Mouse (Mus musculus): ENCODE results near the gene Zfp618. TPM values are rescaled to one million over a fixed set of nuclear protein-coding genes. Genes with fewer than 3 reads are reported as not detected.

Gene Zfp618
- polyA plus RNA-seq, 1 experiment from 2014 or later = 18.4 TPM

DNA sequence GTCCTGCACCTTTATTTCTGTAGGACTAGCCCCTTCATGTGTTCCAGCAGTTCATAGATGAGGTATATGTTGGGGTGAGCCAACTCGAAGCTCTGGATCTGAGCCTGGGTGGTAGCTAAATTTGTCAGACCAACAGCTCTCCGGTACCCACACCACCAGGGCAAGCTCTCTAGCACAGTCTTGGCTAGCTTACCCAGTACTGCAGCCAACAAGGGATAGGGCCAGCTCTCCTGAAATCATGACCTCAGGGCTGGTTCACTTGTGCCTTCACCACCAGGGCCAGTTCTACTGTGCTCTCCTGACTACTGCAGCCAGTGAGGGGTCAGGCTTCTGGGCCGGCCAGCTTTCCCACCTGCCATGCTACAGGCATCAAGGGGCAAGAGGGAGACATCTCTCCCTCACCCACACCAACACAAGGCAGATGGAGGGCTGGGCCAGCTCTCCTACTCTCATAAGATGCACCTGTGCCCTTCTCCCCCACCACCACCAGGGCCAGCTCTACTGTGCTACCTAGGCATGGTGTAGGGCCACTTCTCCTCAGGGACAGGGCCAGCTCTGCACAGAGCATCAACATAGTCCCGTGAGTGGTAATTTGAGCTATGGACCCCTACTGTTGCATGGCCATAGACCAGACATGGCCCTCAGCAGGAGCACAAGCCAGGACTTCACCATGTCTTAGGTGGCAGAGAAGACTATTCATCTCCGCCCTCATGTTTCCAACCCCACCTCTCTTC lies 164.7 kb downstream of the Zfp618 start:
- Histone ChIP-seq H3K9me3 (ENCODE audit: control insufficient read depth, low read length) (no peaks in the 10 kb centered on the region), H3K4me1 (replicated peaks; ENCODE audit: control insufficient read depth, insufficient read depth, low read length) (no peaks in the 10 kb centered on the region), H3K27me3 (replicated peaks; ENCODE audit: control insufficient read depth, insufficient read depth, low read length) (no peaks in the 10 kb centered on the region), H3K9ac (replicated peaks; ENCODE audit: low read depth, low read length) (no peak overlapping the region), H3K36me3 (ENCODE audit: control insufficient read depth, insufficient read depth) (peaks cover 7% of the 10 kb centered on the region), H3K4me3 (replicated peaks; ENCODE audit: low read length) (no peak overlapping the region), H3K27ac (ENCODE audit: low read length) (no peak overlapping the region), H3K4me2 (ENCODE audit: low read length) (no peak overlapping the region)
- 94% methylated on average over 5 of the region's 5 CpGs for WGBS
- ATAC-seq = no peak

DNA sequence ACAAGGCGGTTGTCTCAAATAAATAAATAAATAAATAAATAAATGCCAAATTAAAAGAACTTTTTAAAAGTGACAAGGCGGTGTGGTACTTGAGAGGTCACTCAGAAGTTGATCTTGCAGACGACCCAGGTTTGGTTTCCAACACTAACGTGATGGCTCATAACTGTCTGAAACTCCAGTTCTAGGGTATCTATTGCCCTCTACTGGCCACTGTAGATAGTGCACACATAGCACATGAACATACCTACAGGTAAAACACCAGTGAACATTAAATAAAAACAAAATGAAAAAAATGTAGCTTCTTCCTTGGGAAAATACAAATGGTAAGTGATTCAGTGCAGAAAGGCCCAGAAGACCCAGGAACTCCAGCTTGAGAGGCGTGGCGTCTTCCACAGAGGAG lies 181.9 kb downstream of the Zfp618 start:
- WGBS = 94% methylated on average over 6 of the region's 6 CpGs
- Histone ChIP-seq H3K4me1 (replicated peaks; ENCODE audit: control insufficient read depth, insufficient read depth, low read length) (no peaks in the 10 kb centered on the region), H3K4me2 (ENCODE audit: low read length) (no peak overlapping the region), H3K9me3 (ENCODE audit: control insufficient read depth, low read length) (no peaks in the 10 kb centered on the region), H3K9ac (replicated peaks; ENCODE audit: low read depth, low read length) (no peak overlapping the region), H3K36me3 (ENCODE audit: control insufficient read depth, insufficient read depth) (no peaks in the 10 kb centered on the region), H3K27me3 (replicated peaks; ENCODE audit: control insufficient read depth, insufficient read depth, low read length) (no peaks in the 10 kb centered on the region), H3K4me3 (replicated peaks; ENCODE audit: low read length) (no peak overlapping the region), H3K27ac (ENCODE audit: low read length) (no peak overlapping the region)
- ATAC-seq = no peak

DNA sequence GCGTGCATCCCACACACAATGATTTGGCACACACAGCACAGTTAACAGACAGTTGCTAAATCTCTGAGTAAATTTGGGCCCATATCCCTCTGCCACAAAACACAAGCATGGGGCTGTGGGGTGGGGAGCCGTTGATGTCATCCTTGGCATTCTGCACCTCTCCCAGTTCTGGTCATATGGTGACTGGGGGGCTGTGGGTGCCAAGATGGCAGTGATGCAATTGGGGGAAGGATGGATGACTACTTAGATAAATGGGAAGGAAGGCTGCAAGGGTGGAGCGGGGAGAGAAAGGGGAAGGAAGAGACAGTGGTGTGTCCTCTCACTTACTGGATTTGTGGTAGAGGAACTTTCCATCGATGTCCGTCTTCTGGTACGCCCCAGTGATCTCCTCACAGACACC lies 185.8 kb downstream of the Zfp618 start:
- ATAC-seq = peak; percentile 62; the same call in 1 of the 2 replicates

DNA sequence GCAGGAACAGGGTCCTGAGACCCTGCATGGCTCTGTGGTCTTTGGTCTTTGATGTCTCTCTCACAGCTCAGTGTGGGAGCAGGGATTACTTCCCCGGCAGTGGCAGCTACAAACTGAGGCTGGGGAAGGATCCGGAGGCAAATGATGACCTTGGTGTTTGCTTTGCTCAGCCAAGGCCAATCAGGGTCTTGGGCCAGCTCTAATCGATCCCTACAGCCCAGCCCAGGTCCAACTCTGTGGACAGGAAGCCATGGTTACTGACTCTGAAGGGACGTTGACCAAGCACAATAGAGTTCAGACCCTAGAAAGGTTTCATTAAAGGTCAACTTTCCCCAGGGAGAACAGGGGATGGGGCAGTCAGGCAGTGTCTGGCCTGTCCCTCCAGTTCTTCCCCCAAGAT lies 188.7 kb downstream of the Zfp618 start:
- Histone ChIP-seq H3K27ac (ENCODE audit: low read length) (no peak overlapping the region), H3K4me3 (replicated peaks; ENCODE audit: low read length) (no peak overlapping the region), H3K36me3 (ENCODE audit: control insufficient read depth, insufficient read depth) (no peaks in the 10 kb centered on the region), H3K9me3 (ENCODE audit: control insufficient read depth, low read length) (no peaks in the 10 kb centered on the region), H3K9ac (replicated peaks; ENCODE audit: low read depth, low read length) (no peak overlapping the region), H3K4me1 (replicated peaks; ENCODE audit: control insufficient read depth, insufficient read depth, low read length) (no peaks in the 10 kb centered on the region), H3K4me2 (ENCODE audit: low read length) (no peak overlapping the region), H3K27me3 (replicated peaks; ENCODE audit: control insufficient read depth, insufficient read depth, low read length) (no peaks in the 10 kb centered on the region)
- no peak for ATAC-seq
- 67% methylated on average over 4 of the region's 4 CpGs for WGBS

More for the DNA sequence above, 185.8 kb downstream of the Zfp618 start:
- 83% methylated on average over 6 of the region's 6 CpGs for WGBS
- Histone ChIP-seq H3K4me3 (replicated peaks; ENCODE audit: low read length) (no peak overlapping the region), H3K36me3 (ENCODE audit: control insufficient read depth, insufficient read depth) (no peaks in the 10 kb centered on the region), H3K4me1 (replicated peaks; ENCODE audit: control insufficient read depth, insufficient read depth, low read length) (no peaks in the 10 kb centered on the region), H3K4me2 (ENCODE audit: low read length) (no peak overlapping the region), H3K9me3 (ENCODE audit: control insufficient read depth, low read length) (no peaks in the 10 kb centered on the region), H3K9ac (replicated peaks; ENCODE audit: low read depth, low read length) (no peak overlapping the region), H3K27me3 (replicated peaks; ENCODE audit: control insufficient read depth, insufficient read depth, low read length) (no peaks in the 10 kb centered on the region), H3K27ac (ENCODE audit: low read length) (no peak overlapping the region)

DNA sequence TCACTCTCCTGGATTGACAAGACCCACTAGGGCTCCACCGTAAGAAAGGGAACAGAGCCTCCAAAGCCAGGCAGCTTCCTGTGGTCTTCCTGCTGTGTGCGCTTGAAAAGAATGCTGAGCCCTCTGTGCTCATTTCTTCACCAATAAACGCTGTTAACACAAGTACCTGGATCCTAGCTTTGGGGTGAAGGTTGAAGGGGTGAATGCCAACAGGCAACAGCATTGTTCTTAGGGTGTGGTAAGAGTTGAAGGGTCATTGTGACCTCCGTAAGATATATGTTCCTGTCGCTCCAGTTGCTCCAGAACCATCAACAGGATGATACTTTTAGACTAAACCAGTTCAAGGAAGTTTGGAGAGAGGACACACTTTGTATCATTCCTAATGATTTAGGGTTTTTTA lies 189.3 kb downstream of the Zfp618 start, which contains the start of gene Ambp:
Ambp (minus strand) TSS at position 101 of the 400 bp plus-strand sequence.
- H3K27ac ChIP-seq (ENCODE audit: low read length) = no peak within 1 kb of the TSS
- no peak within 1 kb of the TSS for H3K9ac ChIP-seq (replicated peaks; ENCODE audit: low read depth, low read length)
- no peaks in the 10 kb centered on the region for H3K36me3 ChIP-seq (ENCODE audit: control insufficient read depth, insufficient read depth)
- H3K4me2 ChIP-seq (ENCODE audit: low read length) = no peak within 1 kb of the TSS
- H3K4me1 ChIP-seq (replicated peaks; ENCODE audit: control insufficient read depth, insufficient read depth, low read length) = no peaks in the 10 kb centered on the region
- H3K27me3 ChIP-seq (replicated peaks; ENCODE audit: control insufficient read depth, insufficient read depth, low read length) = no peaks in the 10 kb centered on the region
- no peak within 1 kb of the TSS for H3K4me3 ChIP-seq (replicated peaks; ENCODE audit: low read length)
- no peaks in the 10 kb centered on the region for H3K9me3 ChIP-seq (ENCODE audit: control insufficient read depth, low read length)
- no peak for ATAC-seq
- WGBS = 57% methylated on average over 5 of the region's 5 CpGs

DNA sequence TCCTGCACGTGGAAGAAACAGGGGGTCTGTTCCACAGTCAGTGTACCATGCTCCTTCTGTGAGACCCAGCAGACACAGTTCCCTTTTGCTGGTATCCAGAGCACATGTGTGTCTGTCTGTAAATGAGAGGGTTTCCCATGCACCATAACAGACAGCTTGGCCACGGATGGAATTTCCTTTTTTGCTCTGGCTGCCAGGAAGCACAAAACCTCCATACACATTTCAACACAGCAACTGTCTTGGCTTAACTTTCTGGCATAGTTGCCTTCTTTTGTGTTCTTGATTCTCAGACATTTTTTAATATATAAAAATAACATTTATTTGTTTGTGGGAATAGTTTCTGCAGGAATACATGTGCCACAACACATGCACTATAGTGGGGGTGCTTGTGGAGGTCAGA lies 190.2 kb downstream of the Zfp618 start:
- Histone ChIP-seq H3K27ac (ENCODE audit: low read length) (no peak overlapping the region), H3K4me3 (replicated peaks; ENCODE audit: low read length) (no peak overlapping the region), H3K27me3 (replicated peaks; ENCODE audit: control insufficient read depth, insufficient read depth, low read length) (no peaks in the 10 kb centered on the region), H3K9ac (replicated peaks; ENCODE audit: low read depth, low read length) (no peak overlapping the region), H3K9me3 (ENCODE audit: control insufficient read depth, low read length) (no peaks in the 10 kb centered on the region), H3K4me2 (ENCODE audit: low read length) (no peak overlapping the region), H3K4me1 (replicated peaks; ENCODE audit: control insufficient read depth, insufficient read depth, low read length) (no peaks in the 10 kb centered on the region), H3K36me3 (ENCODE audit: control insufficient read depth, insufficient read depth) (no peaks in the 10 kb centered on the region)
- no peak for ATAC-seq
- WGBS = 72% methylated on average over 2 of the region's 2 CpGs

DNA sequence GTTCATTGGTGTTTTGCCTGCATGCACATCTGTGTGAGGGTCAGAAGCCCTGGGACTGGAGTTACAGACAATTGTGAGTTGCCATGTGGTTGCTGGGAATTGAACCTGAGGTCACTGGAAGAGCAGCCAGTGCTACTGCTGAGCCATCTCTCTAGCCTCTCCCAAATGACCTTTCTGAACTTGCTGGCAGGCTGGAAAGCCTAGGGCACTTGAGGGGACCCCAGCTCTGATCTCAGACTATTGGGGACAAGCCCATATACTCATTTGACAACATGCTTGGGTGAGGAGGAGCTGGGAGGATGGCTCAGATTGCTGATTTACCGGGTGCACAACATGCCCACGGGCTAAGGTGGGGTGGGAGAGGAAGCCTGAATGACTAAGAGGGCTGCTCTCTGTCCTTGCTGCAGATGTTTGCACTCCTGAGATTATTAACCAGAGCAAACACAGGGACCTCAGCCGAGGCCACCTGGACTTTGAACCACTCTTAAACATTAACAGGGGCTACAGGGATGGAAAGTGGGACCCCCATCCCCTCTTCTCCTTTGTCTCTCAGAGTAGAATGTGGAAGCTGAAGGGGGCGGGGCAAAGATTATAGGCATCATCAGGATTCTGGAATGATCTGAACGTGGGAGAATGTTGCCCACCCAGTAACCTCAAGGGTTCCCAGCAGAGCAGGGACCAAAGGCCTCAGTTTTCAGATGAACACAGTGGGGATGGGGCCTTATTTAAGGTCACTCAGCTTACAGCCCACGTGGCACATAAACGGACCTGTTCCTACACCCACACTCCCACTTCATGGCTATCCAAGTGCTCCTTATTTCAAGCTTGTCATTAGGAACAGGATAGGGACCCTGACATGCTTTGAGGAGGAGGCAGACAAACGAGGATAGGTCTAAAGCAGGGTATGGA lies 191.6 kb downstream of the Zfp618 start:
- no peak overlapping the region for H3K4me2 ChIP-seq (ENCODE audit: low read length)
- no peaks in the 10 kb centered on the region for H3K36me3 ChIP-seq (ENCODE audit: control insufficient read depth, insufficient read depth)
- 69% methylated on average over 8 of the region's 8 CpGs for WGBS
- H3K9me3 ChIP-seq (ENCODE audit: control insufficient read depth, low read length) = no peaks in the 10 kb centered on the region
- no peaks in the 10 kb centered on the region for H3K27me3 ChIP-seq (replicated peaks; ENCODE audit: control insufficient read depth, insufficient read depth, low read length)
- no peaks in the 10 kb centered on the region for H3K4me1 ChIP-seq (replicated peaks; ENCODE audit: control insufficient read depth, insufficient read depth, low read length)
- H3K9ac ChIP-seq (replicated peaks; ENCODE audit: low read depth, low read length) = no peak overlapping the region
- no peak overlapping the region for H3K27ac ChIP-seq (ENCODE audit: low read length)
- ATAC-seq = no peak
- no peak overlapping the region for H3K4me3 ChIP-seq (replicated peaks; ENCODE audit: low read length)

DNA sequence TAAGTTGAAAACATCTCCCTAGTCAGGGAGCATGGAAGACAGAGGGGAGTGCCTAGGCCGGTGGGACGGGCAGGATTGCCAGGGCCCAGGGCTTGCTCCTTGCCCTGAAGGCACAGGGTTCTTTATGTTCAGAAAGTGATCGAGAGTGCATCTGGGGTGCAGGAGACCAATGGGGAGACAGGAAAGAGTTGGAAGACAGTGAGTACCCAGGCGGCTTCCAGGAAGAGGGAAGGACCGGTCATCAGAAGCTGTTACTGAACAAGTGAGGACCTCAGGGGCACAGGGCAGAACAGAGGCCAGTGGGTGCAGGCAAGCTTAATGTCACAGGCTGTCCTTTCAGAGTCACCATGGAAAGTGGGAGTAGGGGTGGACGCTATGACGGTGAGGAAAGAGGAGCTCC lies 192.8 kb downstream of the Zfp618 start:
- Histone ChIP-seq H3K4me1 (replicated peaks; ENCODE audit: control insufficient read depth, insufficient read depth, low read length) (no peaks in the 10 kb centered on the region), H3K9ac (replicated peaks; ENCODE audit: low read depth, low read length) (no peak overlapping the region), H3K4me2 (ENCODE audit: low read length) (no peak overlapping the region), H3K27ac (ENCODE audit: low read length) (no peak overlapping the region), H3K36me3 (ENCODE audit: control insufficient read depth, insufficient read depth) (no peaks in the 10 kb centered on the region), H3K9me3 (ENCODE audit: control insufficient read depth, low read length) (no peaks in the 10 kb centered on the region), H3K4me3 (replicated peaks; ENCODE audit: low read length) (no peak overlapping the region), H3K27me3 (replicated peaks; ENCODE audit: control insufficient read depth, insufficient read depth, low read length) (no peaks in the 10 kb centered on the region)
- 89% methylated on average over 7 of the region's 7 CpGs for WGBS
- ATAC-seq = no peak

DNA sequence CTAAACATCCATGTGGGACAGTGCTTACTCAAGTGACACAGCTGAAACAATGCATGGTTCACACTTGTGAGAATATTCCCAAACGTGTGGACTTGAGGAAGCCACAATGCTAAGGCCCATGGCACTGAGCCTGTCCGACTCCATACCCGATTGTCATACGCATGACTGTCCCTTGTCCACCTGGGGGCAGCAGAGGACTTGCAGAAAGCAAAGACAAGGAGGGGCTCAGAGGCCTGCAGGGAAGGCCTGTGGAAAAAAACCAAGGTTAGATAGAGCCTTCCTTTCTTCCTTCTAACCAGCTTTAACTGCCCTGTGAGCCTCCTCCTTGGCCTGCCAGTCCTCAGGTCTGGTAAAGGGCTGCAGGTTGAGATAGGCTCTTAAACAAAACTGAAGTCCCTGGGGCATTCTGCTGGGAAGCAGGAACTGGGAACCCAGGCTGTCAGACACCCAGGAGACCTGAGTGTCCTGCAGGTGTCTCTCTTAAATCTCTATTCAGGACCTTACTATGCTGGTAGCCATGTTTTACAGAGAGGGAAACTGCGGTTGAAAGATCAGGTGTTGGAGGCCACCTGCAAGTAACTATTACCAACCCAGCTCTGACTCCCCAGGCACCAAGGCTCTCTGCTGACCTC lies 193.7 kb downstream of the Zfp618 start:
- H3K9ac ChIP-seq (replicated peaks; ENCODE audit: low read depth, low read length) = no peak overlapping the region

More for the DNA sequence above, 193.7 kb downstream of the Zfp618 start:
- Histone ChIP-seq H3K4me1 (replicated peaks; ENCODE audit: control insufficient read depth, insufficient read depth, low read length) (no peaks in the 10 kb centered on the region), H3K27me3 (replicated peaks; ENCODE audit: control insufficient read depth, insufficient read depth, low read length) (no peaks in the 10 kb centered on the region), H3K4me3 (replicated peaks; ENCODE audit: low read length) (no peak overlapping the region), H3K36me3 (ENCODE audit: control insufficient read depth, insufficient read depth) (no peaks in the 10 kb centered on the region), H3K9me3 (ENCODE audit: control insufficient read depth, low read length) (no peaks in the 10 kb centered on the region), H3K27ac (ENCODE audit: low read length) (no peak overlapping the region), H3K4me2 (ENCODE audit: low read length) (no peak overlapping the region)
- 13% methylated on average over 5 of the region's 5 CpGs for WGBS
- ATAC-seq = peak; percentile 93

All from forebrain, embryonic 16.5 days (tissue).